Mouse (Mus musculus) intestine, postnatal 0 days (tissue): ENCODE data around the gene Srsf4. TPM values are rescaled to one million over a fixed set of nuclear protein-coding genes. Genes with fewer than 3 reads are reported as not detected.

Experiments used
- ATAC-seq: fragments of 200-750 bp; cut with Nextera tagmentation; 2 replicates; pipeline ENCODE4 v1.8.0; 2017; ENCODE audit warnings: mild to moderate bottlenecking, moderate TSS enrichment, moderate library complexity
- H3K27ac ChIP-seq: fragments of 300-500 bp; sonication (generic); 2 replicates; pipeline ENCODE4 v1.5.1; 2014; ENCODE audit warnings: mild to moderate bottlenecking, low read depth, low read length, moderate library complexity
- H3K27me3 ChIP-seq: fragments of 300-500 bp; sonication (generic); replicated peaks from 2 replicates; pipeline ENCODE4 v1.6.1; 2014; ENCODE audit warnings: low read length, mixed read lengths; ENCODE audit not compliant: control insufficient read depth, insufficient read depth
- H3K36me3 ChIP-seq: fragments of 300-500 bp; sonication (generic); 2 replicates; pipeline ENCODE4 v1.6.1; 2014; ENCODE audit warnings: mild to moderate bottlenecking, moderate library complexity; ENCODE audit not compliant: control insufficient read depth, insufficient read depth
- H3K4me1 ChIP-seq: fragments of 300-500 bp; sonication (generic); replicated peaks from 2 replicates; pipeline ENCODE4 v1.6.1; 2014; ENCODE audit warnings: antibody characterized with exemption, low read length, mixed read lengths; ENCODE audit not compliant: control insufficient read depth, insufficient read depth
- H3K4me2 ChIP-seq: fragments of 300-500 bp; sonication (generic); replicated peaks from 2 replicates; pipeline ENCODE4 v1.6.1; 2014; ENCODE audit warnings: low read depth, mild to moderate bottlenecking, moderate library complexity
- H3K4me3 ChIP-seq: fragments of 300-500 bp; sonication (generic); 2 replicates; pipeline ENCODE4 v1.5.1; 2014; ENCODE audit warnings: low read depth, low read length
- H3K9ac ChIP-seq: fragments of 300-500 bp; sonication (generic); 2 replicates; pipeline ENCODE4 v1.6.1; 2014; ENCODE audit warnings: mild to moderate bottlenecking, low read depth, low read length
- H3K9me3 ChIP-seq: fragments of 300-500 bp; sonication (generic); 2 replicates; pipeline ENCODE4 v1.6.1; 2016; ENCODE audit warnings: mixed run types; ENCODE audit not compliant: control insufficient read depth
- CTCF ChIP-seq: sonication (generic); IDR thresholded peaks from 2 replicates; pipeline ENCODE4 v1.5.1; 2016; ENCODE audit warnings: low read depth, mild to moderate bottlenecking, control low read depth, antibody characterized with exemption, moderate library complexity
- WGBS: fragments of 180-500 bp; shearing (Covaris S2); extraction: QIAGEN DNeasy Blood & Tissue Kit; methylation state at CpG from one replicate; pipeline ENCODE4 v1.1.7; 2014; 5-methylcytosine and 5-hydroxymethylcytosine counted together
- polyA plus RNA-seq: library from polyadenylated mRNA; unstranded; fragments of >200 nt; fragmentation: Nextera tagmentation; extraction: Ambion mirVana; gene quantifications from 2 replicates; pipeline ENCODE4 v1.2.1, GENCODE M21; 2015

The Srsf4 gene
- polyA plus RNA-seq, 1 experiment from 2014 or later: 36.2 TPM

- 48% methylated on average over 15 of the region's 15 CpGs for WGBS
- Histone ChIP-seq H3K4me1 (peaks cover 5% of the 10 kb centered on the region), H3K9ac (peak overlapping the region; percentile 60), H3K27me3 (peaks cover 34% of the 10 kb centered on the region), H3K4me2 (peak overlapping the region; percentile 96), H3K36me3 (peaks cover 11% of the 10 kb centered on the region), H3K27ac (peak overlapping the region; percentile 55), H3K4me3 (peak overlapping the region; percentile 68), H3K9me3 (no peaks in the 10 kb centered on the region)
- ATAC-seq: no peak
- TF ChIP-seq CTCF: no peak
These were observed 46.2 kb downstream of the Srsf4 start for GRCm38 (mm10) chr4:131919506-131920140.

GRCm38 (mm10) chr4:131920141-131920594 is 46.8 kb downstream of the Srsf4 start:
- Histone ChIP-seq H3K9ac (peak overlapping the region; percentile 60), H3K36me3 (peaks cover 16% of the 10 kb centered on the region), H3K27ac (peak overlapping the region; percentile 55), H3K4me2 (peak overlapping the region; percentile 96), H3K4me3 (peak overlapping the region; percentile 68), H3K27me3 (peaks cover 34% of the 10 kb centered on the region), H3K4me1 (peaks cover 5% of the 10 kb centered on the region), H3K9me3 (no peaks in the 10 kb centered on the region)
- 0 out of 2 replicates have a peak, but pooled peaks have one; percentile 4 for ATAC-seq
- TF ChIP-seq CTCF: no peak
- 15% methylated on average over 23 of the region's 51 CpGs for WGBS

GRCm38 (mm10) chr4:131920595-131921351 is 47.4 kb downstream of the Srsf4 start:
- Histone ChIP-seq H3K27ac (peak overlapping the region; percentile 55), H3K4me1 (peaks cover 5% of the 10 kb centered on the region), H3K4me3 (peak overlapping the region; percentile 68), H3K36me3 (peaks cover 22% of the 10 kb centered on the region), H3K9ac (peak overlapping the region; percentile 60), H3K4me2 (peak overlapping the region; percentile 96), H3K27me3 (peaks cover 28% of the 10 kb centered on the region), H3K9me3 (no peaks in the 10 kb centered on the region)
- no peak for TF ChIP-seq CTCF
- 1% methylated on average over 73 of the region's 76 CpGs for WGBS
- peak; percentile 55 for ATAC-seq

GRCm38 (mm10) chr4:131921461-131922346 is 48.3 kb downstream of the Srsf4 start, which contains the start of gene Tmem200b:
Tmem200b (plus strand) TSS chr4:131921771.
- 2% methylated on average over 109 of the region's 130 CpGs for WGBS
- peaks cover 31% of the 10 kb centered on the region for H3K36me3 ChIP-seq
- no peaks in the 10 kb centered on the region for H3K9me3 ChIP-seq
- ATAC-seq: 0 out of 2 replicates have a peak, but pooled peaks have one; percentile 6
- peaks cover 2% of the 10 kb centered on the region for H3K4me1 ChIP-seq
- peak within 1 kb of the TSS; percentile 55 for H3K27ac ChIP-seq
- TF ChIP-seq CTCF: no peak
- H3K9ac ChIP-seq: peak within 1 kb of the TSS; percentile 60
- H3K4me2 ChIP-seq: peak within 1 kb of the TSS; percentile 96
- H3K27me3 ChIP-seq: peaks cover 21% of the 10 kb centered on the region
- peak within 1 kb of the TSS; percentile 68 for H3K4me3 ChIP-seq

- H3K9me3 ChIP-seq: no peaks in the 10 kb centered on the region
- peak overlapping the region; percentile 96 for H3K4me2 ChIP-seq
- no peak overlapping the region for H3K27ac ChIP-seq
- H3K4me1 ChIP-seq: peaks cover 2% of the 10 kb centered on the region
- peaks cover 19% of the 10 kb centered on the region for H3K27me3 ChIP-seq
- peaks cover 38% of the 10 kb centered on the region for H3K36me3 ChIP-seq
- peak overlapping the region; percentile 68 for H3K4me3 ChIP-seq
- TF ChIP-seq CTCF: no peak
- H3K9ac ChIP-seq: peak overlapping the region; percentile 60; the same call in 1 of the 2 replicates
- 66% methylated on average over 15 of the region's 15 CpGs for WGBS
- no peak for ATAC-seq
These were observed 49.0 kb downstream of the Srsf4 start for GRCm38 (mm10) chr4:131922404-131922803.
